Mouse (Mus musculus): ENCODE data around the gene Gm15517. TPM values are rescaled to one million over a fixed set of nuclear protein-coding genes. Genes with fewer than 3 reads are reported as not detected.

Gm15517 gene
- polyA plus RNA-seq (2015; fragmentation: Nextera tagmentation; extraction: Ambion mirVana), result not detected in 2 replicates

GRCm38 (mm10) chr7:44261147-44261546 is at the start of gene Gm15517:
Gm15517 (plus strand) TSS chr7:44261447.

GRCm38 (mm10) chr7:44215645-44216044 is 45.6 kb upstream of the Gm15517 start, which contains the start of gene Klk1b5:
Klk1b5 (plus strand) TSS chr7:44215945.

DNA sequence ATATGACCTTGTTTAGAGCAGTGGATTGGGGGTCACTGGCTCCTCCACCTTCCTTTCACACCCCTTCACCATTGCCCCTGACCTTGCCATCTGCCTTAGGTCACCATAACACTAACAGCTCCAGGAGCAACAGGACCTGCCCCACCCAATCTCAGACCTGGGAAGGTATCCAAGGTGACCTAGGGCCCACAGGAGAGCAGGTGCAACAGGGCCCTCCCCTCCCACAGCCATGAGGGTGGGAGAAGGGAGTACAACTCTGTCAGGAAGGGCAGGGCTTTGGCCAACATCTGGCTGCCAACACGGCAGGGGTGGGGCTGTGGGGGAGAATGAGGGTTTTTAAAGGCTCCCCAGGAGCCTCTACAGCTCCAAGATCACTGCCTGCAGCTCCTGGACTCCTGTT is 36.2 kb upstream of the Gm15517 start, which contains the start of gene Klk1:
Gene Klk1 (plus strand): TSS at position 285 of the 400 bp plus-strand sequence.

DNA sequence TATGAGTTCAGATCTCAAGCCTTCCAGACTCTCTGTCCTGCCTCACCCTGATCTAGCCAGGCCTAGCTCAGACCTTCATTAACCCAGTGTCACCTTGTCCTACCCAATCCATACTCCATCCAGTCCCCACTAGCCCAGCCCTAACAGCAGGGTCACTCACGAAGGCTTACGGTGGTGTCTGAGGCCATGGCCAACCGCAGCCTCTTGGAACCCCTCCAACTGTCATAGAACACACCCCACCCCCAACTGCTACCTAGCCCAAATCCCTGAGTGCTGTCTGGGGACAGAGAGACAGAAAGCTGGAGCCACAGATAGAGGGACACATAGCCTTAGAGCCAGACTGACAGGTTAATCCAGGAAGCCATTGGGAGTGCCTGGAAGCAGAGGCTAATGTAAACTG is 25.3 kb upstream of the Gm15517 start, which contains the start of gene Gm36864:
Gene Gm36864 (plus strand): TSS at position 269 of the 400 bp plus-strand sequence.

GRCm38 (mm10) chr7:44246055-44246983 is 14.9 kb upstream of the Gm15517 start, which contains the start of the genes 1700028J19Rik and 2410002F23Rik:
1700028J19Rik (minus strand) TSS chr7:44246695.
2410002F23Rik (plus strand) TSS chr7:44246722.

GRCm38 (mm10) chr7:44257278-44257677 is 4.0 kb upstream of the Gm15517 start, which contains the start of gene Acp4:
Acp4 (minus strand) TSS chr7:44257378.

GRCm38 (mm10) chr7:44306516-44307240 is 45.4 kb downstream of the Gm15517 start, which contains the start of gene Clec11a:
Clec11a (minus strand) TSS chr7:44306902.

DNA sequence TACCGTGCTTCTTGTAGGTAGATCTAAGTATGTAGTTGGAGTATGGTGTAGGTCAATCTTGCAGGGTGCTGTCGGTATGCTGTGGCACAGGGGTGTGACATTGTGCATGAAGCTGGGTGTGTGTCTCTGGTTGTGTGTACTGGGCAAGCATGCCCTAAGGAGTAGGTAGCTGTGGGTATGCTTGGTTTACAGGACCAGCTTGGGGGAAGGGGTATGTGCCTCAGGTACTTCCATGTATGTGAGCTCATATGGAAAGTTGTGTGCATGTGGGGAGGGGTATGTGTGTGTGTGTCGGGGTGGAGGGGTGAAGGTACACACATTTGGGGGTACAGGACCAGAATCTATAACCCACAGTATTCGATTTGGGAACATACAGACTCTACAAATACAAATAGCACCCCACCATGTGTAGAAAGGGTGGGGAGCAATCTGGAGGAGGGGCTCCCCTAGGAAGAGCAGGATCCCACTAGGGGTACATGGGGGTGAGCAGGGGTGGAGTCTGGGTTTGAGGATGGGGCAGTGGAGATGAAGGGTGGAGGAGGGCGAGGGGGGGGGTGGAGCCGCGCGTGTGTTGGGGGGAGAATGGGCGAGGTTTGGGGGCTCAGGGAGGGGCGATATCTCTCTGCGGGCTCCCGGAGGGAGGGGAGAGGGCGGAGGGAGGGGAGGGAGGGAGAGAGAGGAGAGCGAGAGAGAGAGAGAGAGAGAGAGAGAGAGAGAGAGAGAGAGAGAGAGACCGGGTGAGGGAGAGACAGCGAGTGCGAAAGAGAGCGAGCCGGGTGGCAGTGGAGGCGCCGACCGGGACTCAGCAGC is 48.4 kb downstream of the Gm15517 start, which contains the start of gene Shank1:
Gene Shank1 (plus strand): TSS at position 779 of the 810 bp plus-strand sequence.

Other genes starting within 250 kb of the Gm15517 start
- gene Klk1b26, start 249.3 kb upstream of the Gm15517 start, polyA plus RNA-seq (2015; fragmentation: Nextera tagmentation; extraction: Ambion mirVana), result not detected in 2 replicates
- not detected in 2 replicates for gene Klk1b27, start 209.2 kb upstream of the Gm15517 start, polyA plus RNA-seq (2015; fragmentation: Nextera tagmentation; extraction: Ambion mirVana)
- not detected in 2 replicates for gene Klk1b21, start 159.1 kb upstream of the Gm15517 start, polyA plus RNA-seq (2015; fragmentation: Nextera tagmentation; extraction: Ambion mirVana)
- gene Klk1b22, start 148.8 kb upstream of the Gm15517 start, polyA plus RNA-seq (2015; fragmentation: Nextera tagmentation; extraction: Ambion mirVana), result not detected in 2 replicates
- gene Klk1b16, start 124.7 kb upstream of the Gm15517 start, polyA plus RNA-seq (2015; fragmentation: Nextera tagmentation; extraction: Ambion mirVana), result not detected in 2 replicates
- not detected in 2 replicates for gene Klk1b24, start 73.2 kb upstream of the Gm15517 start, polyA plus RNA-seq (2015; fragmentation: Nextera tagmentation; extraction: Ambion mirVana)
- gene Klk1b3, start 63.3 kb upstream of the Gm15517 start, polyA plus RNA-seq (2015; fragmentation: Nextera tagmentation; extraction: Ambion mirVana), result not detected in 2 replicates
- gene Klk1b4, start 54.0 kb upstream of the Gm15517 start, polyA plus RNA-seq (2015; fragmentation: Nextera tagmentation; extraction: Ambion mirVana), result not detected in 2 replicates
- gene Klk1b5, start 45.5 kb upstream of the Gm15517 start, polyA plus RNA-seq (2015; fragmentation: Nextera tagmentation; extraction: Ambion mirVana), result not detected in 2 replicates
- not detected in 2 replicates for gene Klk1, start 36.1 kb upstream of the Gm15517 start, polyA plus RNA-seq (2015; fragmentation: Nextera tagmentation; extraction: Ambion mirVana)
- not detected in 2 replicates for gene Gm36864, start 25.3 kb upstream of the Gm15517 start, polyA plus RNA-seq (2015; fragmentation: Nextera tagmentation; extraction: Ambion mirVana)
- gene 1700028J19Rik, start 14.8 kb upstream of the Gm15517 start, polyA plus RNA-seq (2015; fragmentation: Nextera tagmentation; extraction: Ambion mirVana), result 0.71 and 1.4 TPM in 2 replicates
- gene 2410002F23Rik, start 14.7 kb upstream of the Gm15517 start, polyA plus RNA-seq (2015; fragmentation: Nextera tagmentation; extraction: Ambion mirVana), result 55.7 and 58.6 TPM in 2 replicates
- gene Acp4, start 4.1 kb upstream of the Gm15517 start, polyA plus RNA-seq (2015; fragmentation: Nextera tagmentation; extraction: Ambion mirVana), result not detected in 2 replicates
- gene Clec11a, start 45.5 kb downstream of the Gm15517 start, polyA plus RNA-seq (2015; fragmentation: Nextera tagmentation; extraction: Ambion mirVana), result 13.6 and 16.2 TPM in 2 replicates
- 1.1 and 1.2 TPM in 2 replicates for gene Shank1, start 48.8 kb downstream of the Gm15517 start, polyA plus RNA-seq (2015; fragmentation: Nextera tagmentation; extraction: Ambion mirVana)
- 0.48 and 0.58 TPM in 2 replicates for gene Syt3, start 122.7 kb downstream of the Gm15517 start, polyA plus RNA-seq (2015; fragmentation: Nextera tagmentation; extraction: Ambion mirVana)
- 0.60 and 0.81 TPM in 2 replicates for gene 1700008O03Rik, start 124.4 kb downstream of the Gm15517 start, polyA plus RNA-seq (2015; fragmentation: Nextera tagmentation; extraction: Ambion mirVana)
- 0.13 and 0.26 TPM in 2 replicates for gene Lrrc4b, start 167.6 kb downstream of the Gm15517 start, polyA plus RNA-seq (2015; fragmentation: Nextera tagmentation; extraction: Ambion mirVana)
- gene Aspdh, start 203.9 kb downstream of the Gm15517 start, polyA plus RNA-seq (2015; fragmentation: Nextera tagmentation; extraction: Ambion mirVana), result 0.27 TPM in 1 of 2 replicates, not detected in the other
- 51.6 and 59.9 TPM in 2 replicates for gene Josd2, start 206.5 kb downstream of the Gm15517 start, polyA plus RNA-seq (2015; fragmentation: Nextera tagmentation; extraction: Ambion mirVana)
- 73.9 and 76.8 TPM in 2 replicates for gene Emc10, start 235.1 kb downstream of the Gm15517 start, polyA plus RNA-seq (2015; fragmentation: Nextera tagmentation; extraction: Ambion mirVana)
- 8.0 and 10.1 TPM in 2 replicates for gene Fam71e1, start 235.1 kb downstream of the Gm15517 start, polyA plus RNA-seq (2015; fragmentation: Nextera tagmentation; extraction: Ambion mirVana)